Mouse (Mus musculus) forebrain, postnatal 0 days (tissue): ENCODE results near the gene Wwox. TPM values are rescaled to one million over a fixed set of nuclear protein-coding genes. Genes with fewer than 3 reads are reported as not detected.

Experiments used
- ATAC-seq: fragments of 200-750 bp; cut with Nextera tagmentation; 2 replicates; pipeline ENCODE4 v1.8.0; 2017; ENCODE audit warnings: mild to moderate bottlenecking, moderate library complexity
- DNase-seq: peaks from one replicate; pipeline ENCODE4 v3.0.0-alpha.2; 2015
- H3K27ac ChIP-seq: fragments of 300-500 bp; sonication (generic); 2 replicates; pipeline ENCODE4 v1.5.1; 2014; ENCODE audit warnings: low read depth, mild to moderate bottlenecking, antibody characterized with exemption, low read length, moderate library complexity, mixed read lengths
- H3K27me3 ChIP-seq: fragments of 300-500 bp; sonication (generic); 2 replicates; pipeline ENCODE4 v1.6.1; 2014; ENCODE audit warnings: mild to moderate bottlenecking, low read length, mixed read lengths; ENCODE audit not compliant: insufficient read depth
- H3K36me3 ChIP-seq: fragments of 300-500 bp; sonication (generic); 2 replicates; pipeline ENCODE4 v1.6.1; 2014; ENCODE audit warnings: mild to moderate bottlenecking, moderate library complexity; ENCODE audit not compliant: insufficient read depth
- H3K4me1 ChIP-seq: fragments of 300-500 bp; sonication (generic); 2 replicates; pipeline ENCODE4 v1.6.1; 2014; ENCODE audit warnings: antibody characterized with exemption; ENCODE audit not compliant: insufficient read depth
- H3K4me2 ChIP-seq: fragments of 300-500 bp; sonication (generic); 2 replicates; pipeline ENCODE4 v1.6.1; 2014; ENCODE audit warnings: low read depth, mild to moderate bottlenecking, moderate library complexity
- H3K4me3 ChIP-seq: fragments of 300-500 bp; sonication (generic); 2 replicates; pipeline ENCODE4 v1.5.1; 2014; ENCODE audit warnings: low read depth, low read length, mixed read lengths
- H3K9ac ChIP-seq: fragments of 300-500 bp; sonication (generic); 2 replicates; pipeline ENCODE4 v1.6.1; 2014; ENCODE audit warnings: mild to moderate bottlenecking
- H3K9me3 ChIP-seq: fragments of 300-500 bp; sonication (generic); 2 replicates; pipeline ENCODE4 v1.6.1; 2016; ENCODE audit warnings: low read length
- CTCF ChIP-seq: sonication (generic); IDR thresholded peaks from 2 replicates; pipeline ENCODE4 v1.5.1; 2016; ENCODE audit warnings: antibody characterized with exemption, control low read depth, low read depth
- WGBS: fragments of 180-500 bp; shearing (Covaris S2); extraction: QIAGEN DNeasy Blood & Tissue Kit; methylation state at CpG from one replicate; pipeline ENCODE4 v1.1.7; 2014; 5-methylcytosine and 5-hydroxymethylcytosine counted together
- polyA plus RNA-seq: library from polyadenylated mRNA; unstranded; fragments of >200 nt; fragmentation: Nextera tagmentation; extraction: Ambion mirVana; gene quantifications from 2 replicates; pipeline ENCODE4 v1.2.1, GENCODE M21; 2015
- total RNA-seq: library from RNA; depleted of rRNA; stranded (reverse); fragments of >200 nt; gene quantifications from 2 replicates; pipeline ENCODE4 v1.2.3, GENCODE M21; 2014

The Wwox gene
- total and polyA plus RNA-seq, 2 experiments from 2014 or later, result 13.2 to 17.3 TPM

DNA sequence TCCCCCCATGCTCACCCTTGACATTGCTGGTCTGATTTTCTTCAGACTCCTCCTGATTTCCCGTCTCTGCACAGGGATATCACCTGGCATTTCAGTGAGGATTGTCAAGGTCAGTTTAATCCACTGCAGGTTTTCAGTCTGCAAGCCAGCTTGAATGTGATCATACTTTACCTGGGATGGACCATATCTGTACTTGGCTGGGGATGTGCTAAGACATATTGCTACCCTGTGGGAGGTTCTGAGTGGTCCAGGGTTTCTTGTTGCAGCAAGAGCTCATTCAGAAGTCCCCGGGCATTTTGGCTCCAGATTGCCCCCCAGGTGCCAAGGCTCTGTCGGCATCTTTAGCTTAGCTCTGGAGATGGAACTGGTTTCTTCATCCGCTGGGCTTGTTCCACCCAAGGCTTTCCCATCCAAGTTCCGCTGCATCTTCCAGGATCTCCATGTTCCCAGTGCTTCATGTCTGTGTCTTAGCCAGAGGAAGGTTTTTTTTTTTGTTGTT, 52.3 kb downstream of the Wwox start:
- no peaks in the 10 kb centered on the region for H3K36me3 ChIP-seq
- DNase-seq (no peak), ATAC-seq (no peak)
- no peak for TF ChIP-seq CTCF
- H3K4me2 ChIP-seq, result no peak overlapping the region
- H3K4me1 ChIP-seq, result no peaks in the 10 kb centered on the region
- no peak overlapping the region for H3K27ac ChIP-seq
- H3K27me3 ChIP-seq, result no peaks in the 10 kb centered on the region
- no peaks in the 10 kb centered on the region for H3K9me3 ChIP-seq
- 81% methylated on average over 5 of the region's 5 CpGs for WGBS
- H3K9ac ChIP-seq, result no peak overlapping the region
- no peak overlapping the region for H3K4me3 ChIP-seq

DNA sequence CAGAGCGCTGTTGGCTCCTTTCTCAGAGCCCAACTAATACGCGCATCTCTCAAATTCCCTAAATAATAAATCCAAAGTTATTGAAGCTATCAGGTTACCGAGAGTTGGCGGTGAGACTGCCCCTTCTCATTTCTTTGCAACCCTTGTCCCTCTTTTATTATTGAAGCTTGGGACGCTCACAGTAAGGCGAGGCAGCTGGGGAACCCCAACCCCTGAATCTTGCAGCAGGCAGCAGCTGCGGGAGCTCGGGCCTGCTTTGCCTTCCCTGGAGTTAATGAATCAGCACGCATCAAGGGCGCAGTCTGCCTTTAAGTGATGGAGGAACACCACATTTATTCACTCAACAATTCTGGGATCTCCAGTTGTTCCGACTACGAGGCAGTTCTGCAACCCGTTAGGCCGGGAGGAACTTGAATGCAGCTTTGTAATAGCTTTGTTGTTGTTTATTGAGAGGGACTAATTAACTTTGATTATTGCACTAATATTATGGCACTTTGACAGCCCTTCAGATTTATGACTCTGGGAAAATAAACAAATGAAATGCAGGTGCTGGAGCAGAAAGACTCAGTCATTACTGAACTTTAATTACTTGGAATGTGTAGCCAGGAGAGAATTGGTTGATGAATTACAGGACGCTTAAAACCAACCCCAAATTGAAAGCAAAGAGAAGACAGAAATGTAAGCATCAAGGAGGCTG, 60.1 kb downstream of the Wwox start:
- Histone ChIP-seq H3K4me2 (no peak overlapping the region), H3K9ac (no peak overlapping the region), H3K27ac (no peak overlapping the region), H3K4me1 (no peaks in the 10 kb centered on the region), H3K4me3 (no peak overlapping the region), H3K27me3 (peaks cover 25% of the 10 kb centered on the region), H3K36me3 (no peaks in the 10 kb centered on the region), H3K9me3 (no peaks in the 10 kb centered on the region)
- WGBS, result 32% methylated on average over 16 of the region's 16 CpGs
- DNase-seq (no peak), ATAC-seq (no peak)
- TF ChIP-seq CTCF, result no peak

DNA sequence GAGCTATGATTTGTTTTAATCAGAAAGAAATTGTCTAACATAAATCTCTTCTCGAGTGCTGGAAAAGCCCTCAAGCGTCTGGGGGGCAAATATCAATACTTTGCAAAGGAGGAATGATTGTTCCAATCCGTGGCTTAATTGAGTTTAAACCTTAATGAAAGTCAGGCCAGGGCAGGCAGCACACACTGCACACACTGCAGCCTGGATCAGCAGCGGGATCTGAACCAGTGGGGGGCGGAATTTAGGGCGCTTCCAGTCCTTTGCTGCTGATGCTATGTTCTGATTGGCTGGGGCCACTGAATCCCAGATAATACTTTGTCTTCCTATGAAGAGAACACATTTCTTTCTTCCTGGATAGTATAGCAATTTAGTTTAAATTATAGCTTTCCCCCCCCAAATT, 62.5 kb downstream of the Wwox start:
- ATAC-seq, result no peak
- no peak for TF ChIP-seq CTCF
- Histone ChIP-seq H3K4me2 (no peak overlapping the region), H3K4me3 (no peak overlapping the region), H3K27ac (no peak overlapping the region), H3K9me3 (no peaks in the 10 kb centered on the region), H3K4me1 (no peaks in the 10 kb centered on the region), H3K27me3 (peaks cover 25% of the 10 kb centered on the region), H3K9ac (no peak overlapping the region), H3K36me3 (no peaks in the 10 kb centered on the region)
- 33% methylated on average over 6 of the region's 6 CpGs for WGBS
- no peak for DNase-seq

DNA sequence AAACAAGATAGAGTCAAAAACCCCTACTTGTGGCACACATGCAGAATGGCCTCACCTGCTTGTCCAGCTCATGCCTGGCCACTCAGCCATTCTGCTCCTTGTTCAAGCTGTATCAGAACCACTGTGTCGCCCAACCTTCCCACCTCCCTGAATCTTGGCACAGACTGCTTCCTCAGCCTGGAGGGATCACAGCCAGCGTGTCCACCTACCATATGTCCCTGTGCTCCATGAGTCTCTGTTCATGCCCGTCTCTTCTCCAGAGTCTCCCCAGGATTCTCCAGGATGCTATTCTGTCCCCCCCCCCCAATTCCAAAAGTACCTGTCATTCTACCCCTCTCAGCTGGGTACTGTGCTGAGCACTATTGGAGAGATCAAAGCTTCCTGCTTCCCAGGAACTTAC, 63.7 kb downstream of the Wwox start:
- ATAC-seq, result no peak
- no peak for TF ChIP-seq CTCF

DNA sequence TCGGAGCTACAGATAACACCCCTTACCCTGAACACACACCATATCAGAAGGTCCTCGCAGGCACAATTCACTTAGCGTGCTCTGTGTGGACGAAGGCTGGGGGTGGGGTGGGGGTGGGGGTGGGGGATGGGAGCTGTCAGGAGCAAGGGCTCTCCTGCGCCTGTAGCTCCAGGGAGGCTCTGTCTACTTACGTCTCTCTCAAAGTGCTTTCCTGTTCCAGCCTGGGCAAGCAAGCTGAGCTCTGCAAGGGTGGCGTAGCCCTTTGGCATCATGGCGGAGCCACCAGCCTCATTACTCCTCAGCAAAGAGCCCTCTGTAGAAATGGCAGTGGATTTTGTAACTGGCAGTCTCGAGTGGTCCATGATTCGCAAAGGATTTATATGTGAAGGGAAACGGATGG, 65.4 kb downstream of the Wwox start:
- Histone ChIP-seq H3K9me3 (no peaks in the 10 kb centered on the region), H3K4me1 (no peaks in the 10 kb centered on the region), H3K27ac (no peak overlapping the region), H3K36me3 (no peaks in the 10 kb centered on the region), H3K27me3 (peaks cover 11% of the 10 kb centered on the region), H3K9ac (no peak overlapping the region), H3K4me3 (no peak overlapping the region), H3K4me2 (no peak overlapping the region)
- DNase-seq (no peak), ATAC-seq (no peak)
- no peak for TF ChIP-seq CTCF
- WGBS, result 55% methylated on average over 11 of the region's 11 CpGs

More for the DNA sequence above, 63.7 kb downstream of the Wwox start:
- Histone ChIP-seq H3K4me3 (no peak overlapping the region), H3K9ac (no peak overlapping the region), H3K9me3 (no peaks in the 10 kb centered on the region), H3K27ac (no peak overlapping the region), H3K4me1 (no peaks in the 10 kb centered on the region), H3K36me3 (no peaks in the 10 kb centered on the region), H3K27me3 (peaks cover 25% of the 10 kb centered on the region), H3K4me2 (no peak overlapping the region)
- no peak for DNase-seq
- WGBS, result 75% methylated on average over 3 of the region's 3 CpGs

DNA sequence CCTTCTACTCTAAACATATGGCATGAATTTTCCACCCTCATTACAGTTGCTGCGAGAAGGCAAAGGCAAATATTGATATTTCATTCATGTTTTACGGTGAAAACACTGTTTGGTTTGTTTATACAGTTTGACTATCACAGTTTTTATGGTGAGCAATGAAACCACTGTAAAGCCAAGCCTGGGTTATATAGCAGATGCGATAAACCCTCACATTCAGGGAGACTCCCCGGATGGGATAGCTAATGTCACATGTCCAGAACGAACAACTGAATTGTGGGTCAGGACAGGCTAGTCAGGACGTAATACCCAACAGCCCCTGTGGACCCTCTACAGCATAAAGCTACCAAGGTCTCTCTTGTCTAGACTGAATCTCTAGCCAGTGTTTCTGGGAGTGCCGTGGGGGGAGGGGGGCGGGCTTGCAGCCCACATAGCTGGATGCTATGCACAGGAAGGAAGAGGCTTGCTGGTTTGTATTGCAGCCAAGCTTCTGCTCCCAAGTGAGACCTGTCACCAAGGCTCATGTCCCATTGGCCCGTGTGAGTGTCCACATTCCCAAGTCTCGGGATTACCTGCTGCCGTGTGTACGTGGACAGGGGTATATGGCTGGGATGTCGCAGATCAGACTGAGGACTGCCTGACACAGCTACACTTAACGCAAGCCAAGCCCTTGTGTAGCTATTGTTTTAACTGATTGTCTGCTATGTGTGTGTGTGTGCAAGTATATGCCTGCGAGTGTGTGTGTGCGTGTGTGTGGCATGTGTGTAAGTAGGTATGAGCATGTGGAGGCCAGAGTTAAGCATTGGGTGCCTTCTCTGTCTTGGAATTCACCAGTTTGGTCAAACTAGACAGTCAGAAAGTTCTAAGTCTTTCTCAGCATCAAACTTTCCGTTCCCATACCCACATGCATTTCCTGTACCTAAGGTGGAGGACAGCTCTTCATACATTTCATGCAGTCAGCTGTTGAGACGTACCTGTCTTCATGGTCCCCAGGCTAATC, 66.2 kb downstream of the Wwox start:
- Histone ChIP-seq H3K27me3 (peaks cover 7% of the 10 kb centered on the region), H3K36me3 (no peaks in the 10 kb centered on the region), H3K4me3 (no peak overlapping the region), H3K9me3 (no peaks in the 10 kb centered on the region), H3K4me2 (no peak overlapping the region), H3K4me1 (no peaks in the 10 kb centered on the region), H3K9ac (no peak overlapping the region), H3K27ac (no peak overlapping the region)
- ATAC-seq (no peak), DNase-seq (no peak)
- TF ChIP-seq CTCF, result no peak
- WGBS, result 83% methylated on average over 18 of the region's 18 CpGs

DNA sequence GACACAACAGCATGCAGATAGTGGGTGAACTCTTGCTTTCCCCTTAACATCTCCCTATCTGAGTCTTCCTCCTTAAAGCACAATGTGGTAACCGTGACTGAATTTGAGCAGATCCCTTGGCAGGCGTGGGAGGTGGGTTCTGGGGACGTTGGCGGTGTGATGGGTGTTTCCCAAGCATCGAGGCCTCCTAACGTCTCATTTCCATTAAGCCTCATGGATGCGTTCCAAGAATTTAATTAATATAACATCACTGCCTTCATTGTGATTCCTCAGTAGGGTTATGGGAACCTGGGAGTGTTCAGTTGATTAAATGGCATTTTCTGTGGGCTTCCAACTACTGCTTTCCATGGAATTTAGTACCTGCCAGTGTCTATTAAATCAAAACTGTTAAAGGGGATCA, 67.9 kb downstream of the Wwox start:
- Histone ChIP-seq H3K27me3 (no peaks in the 10 kb centered on the region), H3K9me3 (no peaks in the 10 kb centered on the region), H3K4me1 (no peaks in the 10 kb centered on the region), H3K4me2 (no peak overlapping the region), H3K4me3 (no peak overlapping the region), H3K27ac (no peak overlapping the region), H3K9ac (no peak overlapping the region), H3K36me3 (no peaks in the 10 kb centered on the region)
- DNase-seq (no peak), ATAC-seq (no peak)
- 20% methylated on average over 7 of the region's 7 CpGs for whole genome bisulfite sequencing
- TF ChIP-seq CTCF, result no peak
